Mouse (Mus musculus) left cerebral cortex, postnatal 10 days (tissue): ENCODE data around the gene Clpb. TPM values are rescaled to one million over a fixed set of nuclear protein-coding genes. Genes with fewer than 3 reads are reported as not detected.
A peak's percentile ranks its signal among the peaks of the same experiment; 100 is the strongest.

Experiments used
- DNase-seq, 2 experiments: peaks; one replicate each; pipeline ENCODE4 v3.0.0; 2021 to 2022; ENCODE audit warnings: low spot score in 2 of 2, mixed read lengths in 1 of 2; ENCODE audit errors: extremely low spot score in 1 of 2
- intact Hi-C: fragments of 180-260 bp; cut with DNase I; formaldehyde crosslinking; loops from one replicate; pipeline ENCODE4 v1.15.1; 2025
- total RNA-seq, 2 experiments: library from RNA; stranded (reverse); gene quantifications; 2 replicates each; pipeline ENCODE4 v1.2.3; 2021

Clpb gene
- total RNA-seq, 2 experiments from 2014 or later = 43.9 to 44.9 TPM

DNA sequence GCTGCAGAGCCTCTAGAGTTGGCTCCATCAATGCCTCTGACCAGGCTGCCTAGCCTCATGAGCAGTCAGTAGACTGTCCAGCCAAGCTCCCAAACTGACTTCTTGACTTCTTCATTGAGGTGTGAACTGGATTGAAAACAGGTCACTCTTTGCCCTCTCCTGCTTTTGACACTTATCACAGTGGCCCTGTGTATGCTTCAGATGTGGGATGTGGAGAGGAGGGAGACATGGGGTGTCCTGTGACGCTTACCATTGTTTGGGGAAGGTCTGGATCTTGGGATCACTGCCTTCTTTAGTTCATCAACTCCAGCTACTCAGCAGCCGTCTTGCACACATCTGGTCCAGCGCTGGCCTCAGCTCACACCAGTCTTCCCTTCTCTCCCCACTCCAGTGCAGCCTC, 36.9 kb downstream of the Clpb start:
- no peak for DNase-seq

DNA sequence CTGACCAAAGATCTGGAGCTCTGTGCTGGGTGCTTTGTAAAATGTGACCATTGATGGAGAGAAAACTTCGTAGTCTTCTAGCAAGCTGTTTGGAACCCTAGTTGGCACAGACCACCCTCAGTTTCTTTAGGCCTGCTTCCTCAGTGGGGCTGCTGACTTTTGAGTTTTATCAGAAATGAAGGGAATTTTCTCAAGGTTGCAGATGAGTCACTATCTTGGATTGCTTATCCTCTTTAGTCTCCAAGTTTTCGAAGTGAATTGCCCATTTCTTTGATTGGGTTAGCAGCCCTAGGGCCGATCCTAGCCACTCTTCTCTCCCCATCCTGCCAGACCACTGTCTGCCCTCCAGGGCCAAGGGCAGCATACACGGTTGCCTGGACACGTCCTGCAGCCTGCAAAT, 39.3 kb downstream of the Clpb start:
- intact Hi-C loops = no loop called here
- DNase-seq = no peak

More for the DNA sequence above, 36.9 kb downstream of the Clpb start:
- intact Hi-C loops = no loop called here

DNA sequence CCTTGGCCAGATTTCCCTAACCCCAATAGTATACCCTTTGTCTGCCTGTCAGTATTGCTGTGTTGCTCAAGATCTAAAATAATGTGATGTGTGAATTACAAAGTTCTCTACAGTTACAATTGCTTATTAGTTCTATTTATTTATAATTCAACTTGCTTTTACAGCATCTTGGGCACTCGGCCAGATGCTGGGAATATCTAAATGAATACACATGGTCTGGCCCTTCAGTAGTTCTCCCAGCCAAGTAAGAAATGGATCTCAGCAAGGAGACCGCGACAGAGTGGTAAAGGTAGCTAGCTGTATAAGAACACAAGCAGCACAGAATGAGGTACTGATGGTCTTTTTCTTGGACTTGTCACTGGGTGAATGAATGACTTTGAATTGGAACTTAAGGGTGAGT, 46.2 kb downstream of the Clpb start:
- no peak for DNase-seq
- intact Hi-C loops = no loop called here

DNA sequence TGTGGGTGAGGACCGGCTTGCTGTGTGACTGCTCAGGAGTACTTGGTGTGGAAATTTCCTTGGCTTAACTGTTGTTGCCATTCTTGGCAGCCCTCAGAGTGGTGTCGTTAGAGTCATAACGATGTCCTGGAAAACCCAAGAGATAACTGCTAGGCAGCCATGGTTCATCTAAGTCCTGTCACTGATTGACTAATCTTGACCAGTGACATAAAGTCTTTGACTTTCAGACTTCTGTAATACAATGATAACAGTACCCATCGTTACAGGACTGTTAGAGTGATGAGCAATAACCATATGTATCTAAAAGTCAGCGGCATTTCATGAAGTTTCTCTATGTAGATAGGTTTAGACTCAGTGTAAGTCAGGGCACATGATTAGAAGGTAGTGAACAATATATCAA, 46.8 kb downstream of the Clpb start:
- no peak for DNase-seq
- intact Hi-C loops = no loop called here

DNA sequence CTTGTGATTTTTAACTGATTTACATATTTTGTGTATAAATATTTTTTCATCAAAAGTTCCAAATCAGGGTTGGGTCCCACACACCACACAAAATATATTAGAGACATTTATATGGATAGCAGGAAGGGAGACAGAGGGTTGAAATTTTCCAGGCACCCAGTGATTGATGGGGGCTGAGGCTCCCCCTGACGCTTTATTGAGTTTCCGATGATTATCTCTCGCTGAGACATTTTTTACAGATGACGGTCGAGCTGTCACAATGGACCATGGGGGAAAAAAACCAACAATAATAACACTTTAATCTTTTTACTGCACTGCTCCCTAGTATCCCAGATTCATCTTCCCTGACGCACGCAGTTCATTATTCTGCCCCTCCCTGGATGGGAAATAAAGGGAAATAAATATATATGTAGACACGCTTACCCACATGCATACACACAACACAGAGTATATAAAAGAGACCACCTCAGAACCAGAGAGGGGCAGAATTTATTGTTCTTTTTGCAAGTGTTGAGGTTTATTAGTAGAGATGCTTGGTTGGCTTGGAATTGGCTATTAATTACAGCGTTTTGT, 50.5 kb downstream of the Clpb start:
- intact Hi-C loops = no loop called here
- DNase-seq = no peak

DNA sequence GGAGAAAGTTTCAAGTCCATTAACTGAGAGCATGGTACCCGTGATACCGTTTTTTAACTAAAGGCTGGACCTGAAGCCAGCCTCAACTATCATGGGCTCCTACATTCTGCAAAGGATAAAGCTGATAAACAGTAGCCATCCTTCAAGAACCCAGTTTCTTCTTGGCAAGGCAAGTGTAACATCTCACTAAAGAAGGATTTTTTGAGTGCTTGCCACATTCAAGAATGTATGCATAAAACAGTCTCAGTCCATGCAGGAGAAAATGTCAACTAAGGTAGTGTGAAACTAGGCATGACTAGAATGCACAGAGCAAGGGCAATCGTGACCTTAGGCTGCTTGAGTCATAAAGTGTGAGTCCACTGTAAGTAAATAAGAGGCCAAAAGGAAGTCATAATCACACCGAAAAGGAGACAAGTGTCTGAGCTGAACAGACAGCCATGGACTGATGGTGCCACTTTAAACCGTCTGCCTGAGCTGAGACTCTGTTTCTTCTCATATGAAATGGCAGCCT, 51.7 kb downstream of the Clpb start:
- intact Hi-C loops = no loop called here
- no peak for DNase-seq

DNA sequence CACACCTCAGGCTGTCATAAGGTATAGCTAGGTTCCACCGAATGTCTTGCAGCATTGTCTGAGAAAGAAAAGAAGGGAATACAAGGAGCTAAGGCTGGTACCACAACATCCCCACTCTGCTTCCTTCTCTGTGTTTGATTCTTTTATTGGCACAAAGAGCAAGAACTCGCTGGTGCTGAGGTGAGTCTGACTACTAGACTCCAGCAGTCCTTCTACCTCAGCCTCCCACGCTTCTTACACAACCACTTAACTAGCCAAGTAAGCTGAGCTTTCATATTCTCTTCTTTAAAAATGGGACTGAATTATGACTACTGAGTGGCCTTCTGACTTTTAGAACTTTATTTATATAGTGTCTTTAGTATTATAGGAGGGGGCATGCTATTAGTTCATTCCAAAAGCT, 56.9 kb downstream of the Clpb start:
- intact Hi-C loops = no loop called here
- no peak for DNase-seq

DNA sequence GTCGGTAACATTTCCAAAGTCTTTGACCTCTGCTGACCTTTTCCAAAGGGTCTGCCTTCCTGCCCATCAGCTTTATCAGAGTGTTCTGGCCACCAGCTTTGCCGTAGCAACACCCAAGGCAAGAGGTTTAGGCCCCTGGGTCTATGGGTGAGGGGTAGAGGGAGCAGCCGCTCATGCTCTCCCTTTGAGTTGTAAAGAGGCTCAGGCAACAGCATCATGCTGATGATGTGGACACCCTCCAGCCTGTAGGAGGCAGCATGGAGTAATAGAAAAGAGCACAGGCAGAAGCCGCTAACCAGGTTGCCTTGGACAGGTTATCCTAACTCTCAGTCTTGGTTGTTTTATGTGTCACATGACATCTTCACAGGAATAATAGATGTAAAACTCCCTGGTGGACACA, 61.6 kb downstream of the Clpb start:
- intact Hi-C loops = no loop called here
- peak in 1 of 2 experiments; percentile 27 for DNase-seq

DNA sequence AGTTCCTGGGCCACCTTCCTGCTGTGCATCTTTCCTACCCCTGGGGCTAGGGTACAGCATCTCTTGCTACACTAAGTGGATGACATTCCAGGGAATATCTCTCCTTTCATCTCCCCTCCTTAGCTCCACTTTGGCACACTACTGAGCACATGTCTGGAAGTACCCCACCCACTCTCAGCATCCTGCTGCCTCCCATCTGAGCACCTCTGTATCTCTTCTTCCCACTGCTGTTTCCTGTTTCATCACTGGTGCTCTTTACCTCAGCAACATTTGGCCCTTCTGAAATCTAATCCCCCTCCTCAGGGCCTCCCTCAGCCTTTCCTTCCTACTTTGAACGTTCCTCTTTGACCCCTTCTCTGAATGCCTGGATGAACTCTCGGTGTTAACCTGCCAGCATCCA, 63.5 kb downstream of the Clpb start:
- DNase-seq = no peak
- intact Hi-C loops = no loop called here

DNA sequence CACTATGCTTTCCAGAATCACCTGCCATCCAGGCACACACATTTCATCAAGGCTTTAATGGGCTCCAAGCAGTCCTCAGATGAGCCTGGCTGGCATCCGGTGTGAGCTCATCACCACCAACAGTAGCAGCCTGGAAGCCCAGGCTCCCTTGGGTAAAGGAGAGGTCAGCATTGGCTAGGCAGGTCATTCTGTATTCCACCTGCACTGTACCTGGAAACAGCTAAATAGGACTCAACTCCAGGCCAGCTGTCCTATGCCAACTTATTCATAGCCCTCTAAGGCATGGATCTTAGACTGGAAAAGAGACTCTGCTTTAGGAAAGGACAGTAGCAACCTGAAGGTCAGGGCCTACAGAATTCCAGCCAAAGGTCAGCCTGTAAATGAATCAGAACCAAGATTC, 68.7 kb downstream of the Clpb start:
- DNase-seq = no peak
- intact Hi-C loops = no loop called here

DNA sequence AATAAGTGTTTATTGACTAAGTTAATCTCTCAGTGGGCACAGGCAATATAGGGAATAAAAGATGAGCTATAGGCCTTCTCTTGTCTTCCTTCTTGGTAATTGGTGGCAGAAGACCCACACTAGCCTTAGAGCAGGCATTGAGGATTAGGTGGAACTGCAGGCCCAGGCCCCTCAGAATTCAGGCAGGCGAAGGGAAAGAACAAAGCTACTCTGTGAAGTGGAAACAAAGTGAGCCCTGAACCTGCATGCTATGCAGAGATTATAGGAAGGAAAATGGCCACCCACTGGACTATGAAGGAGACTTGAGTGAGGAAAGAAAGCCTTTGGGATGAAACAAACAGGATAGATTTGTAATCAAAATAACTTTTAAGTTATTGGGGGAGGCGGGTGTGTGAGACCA, 69.6 kb downstream of the Clpb start:
- no peak for DNase-seq
- intact Hi-C loops = no loop called here

DNA sequence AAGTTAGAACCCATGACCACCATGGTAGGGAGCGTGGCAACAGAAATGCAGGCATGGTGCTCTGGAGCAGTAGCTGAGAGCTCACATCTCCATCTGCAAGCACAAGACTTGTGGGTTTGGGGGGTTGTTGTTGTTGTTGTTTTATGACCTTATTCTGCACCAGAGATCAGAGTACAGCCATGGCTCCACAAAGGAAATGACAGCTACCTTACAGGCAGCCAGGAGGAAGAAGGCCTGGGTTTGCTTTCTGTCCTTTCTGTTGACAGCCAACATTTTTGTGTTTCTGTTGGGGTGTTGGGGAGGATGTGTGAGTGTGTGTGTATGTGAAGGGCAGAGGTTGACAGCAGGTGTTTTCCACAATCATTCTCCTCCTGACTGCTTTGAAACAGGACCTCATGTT, 71.9 kb downstream of the Clpb start:
- intact Hi-C loops = no loop called here
- DNase-seq = no peak

DNA sequence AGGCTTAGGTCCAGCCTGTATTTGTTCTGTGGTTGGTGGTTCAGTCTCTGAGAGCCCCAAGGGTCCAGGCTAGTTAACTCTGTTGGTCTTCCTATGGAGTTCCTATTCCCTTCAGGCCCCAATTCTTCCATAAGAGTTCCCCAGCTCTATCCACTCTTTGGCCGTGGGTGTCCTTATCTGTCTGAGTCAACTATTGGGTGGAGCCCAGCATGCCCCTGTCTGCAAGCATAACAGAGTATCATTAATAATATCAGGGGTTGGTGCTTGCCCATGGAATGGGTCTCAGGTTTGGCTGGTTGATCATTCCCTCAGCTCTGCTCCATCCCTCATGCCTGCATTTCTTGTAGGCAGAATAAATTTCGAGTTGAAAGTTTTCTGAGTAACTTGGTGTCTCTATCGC, 74.3 kb downstream of the Clpb start:
- intact Hi-C loops = no loop called here
- DNase-seq = no peak

DNA sequence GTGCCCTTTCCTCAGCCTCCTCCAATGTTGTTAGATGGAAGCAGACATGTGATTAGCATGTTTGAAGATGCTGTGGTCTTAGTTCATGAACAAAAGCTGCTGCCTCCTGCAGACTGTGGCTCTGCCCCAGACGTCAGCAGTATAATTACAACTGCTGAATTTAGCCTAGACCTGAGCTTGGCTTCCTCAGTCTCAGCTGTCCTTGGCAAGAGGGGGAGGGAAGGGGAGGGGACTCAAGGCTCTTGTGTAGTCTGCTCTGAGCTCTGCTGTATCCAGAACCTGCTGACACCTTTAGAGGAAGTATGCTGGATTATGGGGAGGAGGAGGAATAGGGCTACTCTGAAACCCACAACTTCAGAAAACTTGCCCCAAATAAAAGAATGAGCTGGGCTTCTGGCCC, 76.2 kb downstream of the Clpb start:
- intact Hi-C loops = no loop called here

DNA sequence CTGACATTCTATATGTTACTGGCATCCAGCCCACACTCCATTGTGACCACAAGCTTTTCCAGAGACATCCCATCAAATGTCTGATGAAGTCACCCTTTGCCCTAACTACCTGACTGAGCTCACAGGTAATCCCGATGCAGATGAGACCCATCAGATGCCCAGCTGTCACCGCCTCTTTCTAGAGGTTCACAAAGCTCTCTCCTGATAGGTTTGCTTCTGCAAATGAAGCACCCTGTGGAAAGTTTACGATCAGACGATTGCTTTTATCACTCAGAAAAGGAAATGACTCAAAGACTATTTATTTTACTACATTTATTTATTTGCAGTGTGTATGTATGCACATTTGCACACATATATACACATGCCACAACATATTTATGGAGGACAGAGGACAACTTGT, 80.1 kb downstream of the Clpb start:
- intact Hi-C loops = no loop called here

More for the DNA sequence above, 76.2 kb downstream of the Clpb start:
- DNase-seq = no peak

DNA sequence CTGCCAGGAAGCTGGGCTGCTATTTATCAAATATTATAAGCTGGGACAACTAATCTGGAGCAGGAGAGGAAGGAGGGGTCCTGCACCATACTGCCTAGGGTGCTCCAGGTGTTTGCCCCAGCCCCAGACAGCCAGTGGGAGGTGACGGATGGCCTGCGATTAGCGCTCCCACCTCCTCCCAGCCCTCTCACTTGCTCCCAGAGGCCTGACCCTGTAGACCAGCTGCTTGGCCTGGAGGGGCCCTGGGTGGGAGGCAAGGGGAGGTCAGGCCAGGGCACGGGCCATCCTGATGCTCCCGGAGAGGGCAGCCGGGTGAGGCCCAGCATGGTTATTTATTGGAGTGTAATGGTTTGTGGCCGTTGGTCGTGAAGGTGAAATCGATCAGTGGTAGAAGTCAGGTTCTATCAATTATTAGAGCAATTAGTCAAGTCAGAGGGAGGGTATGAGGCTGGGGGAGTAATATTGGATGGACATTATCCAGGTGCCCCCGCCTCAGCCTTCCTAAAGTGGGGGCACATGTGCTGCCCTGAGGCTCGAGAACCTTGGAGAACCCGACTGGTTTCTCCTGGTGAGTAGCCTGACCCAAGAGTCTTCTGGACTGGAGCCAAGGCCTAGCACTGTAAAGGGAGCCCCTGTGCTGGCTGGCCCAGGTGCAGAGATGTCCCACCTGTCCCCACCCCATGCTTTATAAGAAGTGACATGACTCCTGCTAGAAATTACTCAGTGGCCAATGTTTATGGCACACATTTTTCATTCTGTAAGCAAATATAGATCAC, 83.3 kb downstream of the Clpb start:
- no peak for DNase-seq
- intact Hi-C loops = no loop called here

More for the DNA sequence above, 80.1 kb downstream of the Clpb start:
- DNase-seq = no peak

DNA sequence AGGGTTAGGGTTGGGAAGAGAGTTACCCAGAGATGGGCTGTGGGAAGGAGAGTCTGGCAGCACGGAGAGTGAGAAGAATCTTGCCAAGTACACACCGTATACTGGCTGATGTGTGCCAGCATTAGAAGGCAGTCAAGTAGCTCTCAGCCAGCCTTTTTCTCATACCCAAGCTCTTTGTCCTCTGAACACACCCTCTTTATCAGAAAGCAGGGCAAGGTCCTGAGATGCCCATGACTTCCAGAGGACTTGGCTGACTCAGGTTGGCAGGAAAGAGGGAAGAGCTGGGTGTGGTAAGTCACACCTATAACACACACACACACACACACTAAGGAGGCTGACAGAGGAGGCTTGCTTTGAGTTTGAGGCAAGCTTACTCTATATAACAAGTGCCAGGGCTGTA, 86.8 kb downstream of the Clpb start:
- no peak for DNase-seq
- intact Hi-C loops = no loop called here

DNA sequence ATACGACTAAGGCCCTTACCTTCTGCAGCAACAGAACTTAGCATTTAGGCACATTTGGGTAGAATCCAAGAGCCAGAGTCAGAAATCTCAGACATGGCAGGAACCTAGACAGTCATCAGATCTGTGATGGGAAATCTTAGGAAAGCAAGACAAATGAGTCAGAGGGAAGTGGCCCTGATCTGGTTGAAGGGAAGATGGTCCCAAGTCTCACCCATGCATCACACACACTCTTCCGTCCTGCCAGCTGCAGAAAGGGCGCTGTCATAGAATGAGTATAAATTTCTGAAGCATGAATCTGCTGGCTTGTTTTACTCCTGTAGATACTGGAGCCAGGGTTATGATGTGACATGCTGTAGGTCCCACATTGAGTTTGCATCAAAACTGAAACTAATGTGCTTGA, 88.9 kb downstream of the Clpb start:
- intact Hi-C loops = no loop called here
- no peak for DNase-seq

DNA sequence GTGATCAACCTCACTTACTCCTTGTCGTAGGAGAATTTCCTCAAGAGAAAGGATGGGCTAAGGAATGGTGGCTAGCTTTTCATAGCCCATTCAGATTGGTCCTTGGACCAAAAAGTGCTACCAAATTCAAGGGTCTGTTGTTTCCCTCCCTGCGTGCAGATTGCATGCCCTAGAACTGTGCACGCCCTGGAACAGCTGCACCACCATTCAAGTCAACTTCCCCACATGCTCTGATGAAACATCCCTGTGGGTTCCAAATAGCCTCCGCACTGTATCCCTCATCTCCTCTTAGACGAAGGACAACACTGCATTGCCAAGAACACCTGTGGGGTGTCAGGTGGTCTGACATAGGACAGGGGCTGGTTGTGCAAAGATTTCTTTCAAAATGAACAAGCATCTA, 90.1 kb downstream of the Clpb start:
- no peak for DNase-seq
- intact Hi-C loops = no loop called here

DNA sequence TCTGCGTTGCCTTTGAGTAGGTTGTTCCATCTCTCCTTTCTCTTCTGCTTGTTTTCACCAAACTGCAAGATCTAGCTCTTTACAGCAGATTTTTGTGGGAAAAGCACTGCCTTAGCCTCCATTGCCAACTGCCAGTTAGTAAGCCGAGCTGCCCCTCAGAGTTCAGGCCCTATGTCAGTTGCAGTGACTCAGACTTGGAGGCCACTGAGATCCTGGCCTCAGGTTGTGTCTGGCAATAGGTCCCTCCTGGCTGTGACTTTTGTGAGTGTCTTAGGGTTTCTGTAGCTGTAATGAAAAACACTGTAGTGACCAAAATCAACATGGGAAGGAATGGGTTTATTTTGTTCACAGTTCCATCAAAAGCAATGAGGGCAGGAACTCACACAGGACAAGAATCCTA, 91.0 kb downstream of the Clpb start:
- DNase-seq = no peak
- intact Hi-C loops = no loop called here

DNA sequence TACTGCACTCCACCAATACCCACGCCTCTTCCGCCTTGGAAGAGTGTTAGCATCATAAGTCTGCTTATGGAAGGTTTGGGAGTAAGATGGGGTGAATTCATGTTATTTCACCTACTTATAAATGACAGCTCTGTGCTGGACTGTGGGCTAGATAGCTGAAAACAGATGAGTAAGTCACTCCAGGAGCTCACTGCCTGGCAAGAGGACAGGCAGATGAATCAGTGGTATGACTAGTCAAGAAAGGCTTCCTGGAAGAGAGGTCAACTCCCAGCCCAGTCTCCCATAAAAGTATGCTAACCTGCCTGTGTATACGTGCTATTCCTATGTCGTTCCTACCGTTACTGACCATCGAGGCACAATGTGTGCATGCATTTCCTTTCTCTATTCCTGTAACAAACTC, 91.9 kb downstream of the Clpb start:
- DNase-seq = no peak
- intact Hi-C loops = no loop called here
